8 mouse cellular contexts compared by ENCODE assay signal in the genomic region with DNA sequence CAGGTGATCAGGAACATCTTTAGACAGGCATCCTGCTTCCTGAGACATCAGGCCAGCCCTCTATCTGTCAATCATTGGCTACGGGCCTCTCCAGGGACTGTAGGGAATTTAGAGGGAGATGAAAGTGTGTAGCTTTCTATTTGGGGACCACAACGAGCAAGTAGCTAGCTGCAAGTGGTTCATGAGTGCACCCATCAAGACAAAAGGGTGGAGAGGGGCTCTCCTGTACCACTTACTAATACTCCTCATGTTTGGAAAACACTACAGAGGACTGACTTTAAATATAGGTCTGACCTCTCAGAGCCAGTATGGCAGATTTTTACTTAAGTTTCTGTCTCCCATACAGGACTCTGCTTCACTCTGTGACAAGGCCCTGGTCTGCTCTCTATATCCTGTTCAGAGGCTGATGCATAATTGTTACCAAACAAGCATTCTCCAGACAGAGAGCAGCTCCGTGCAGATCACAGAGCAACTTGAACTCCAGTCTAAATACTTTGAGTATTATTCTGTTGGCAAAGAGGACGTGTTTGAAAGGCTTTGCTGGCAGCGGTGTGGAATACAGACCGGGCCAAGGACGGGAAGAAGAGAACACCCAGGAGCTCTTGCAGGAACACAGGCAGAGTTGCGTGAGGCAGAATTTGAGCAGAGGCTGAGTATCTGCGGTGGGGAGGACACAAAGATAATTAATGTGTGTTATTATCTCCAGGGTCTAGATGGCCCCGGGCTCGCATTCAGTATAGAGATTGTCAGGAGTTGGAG. TPM values are rescaled to one million over a fixed set of nuclear protein-coding genes. Genes with fewer than 3 reads are reported as not detected.
DNase-seq lines count a peak whose midpoint lies in the region; TF ChIP-seq lines count a peak whose summit lies in the region.
"Had no signal": no experiment of that assay in that cellular context is flagged by ENCODE, and none has a peak within 500 bp of the region (broad histone marks: within the 10 kb centered on the region; RNA-seq: fewer than 3 reads in every experiment).

No protein-coding gene starts in this region.

- no peaks in the 10 kb centered on the region for H3K27me3 ChIP-seq in heart, adult 2 months (ENCODE audit: control insufficient read depth, insufficient read depth, low read length)

- no peaks in the 10 kb centered on the region for H3K79me2 ChIP-seq in heart, adult 2 months (replicated peaks; ENCODE audit: control insufficient read depth, insufficient read depth, low read length)

- peak overlapping the region; percentile 44 for H3K27ac ChIP-seq in heart, adult 2 months

- TF ChIP-seq CTCF in heart, adult 2 months (IDR thresholded peaks at IDR 0.05): no peak

- TF ChIP-seq POLR2A in heart, adult 2 months (IDR thresholded peaks at IDR 0.05; ENCODE audit: insufficient read depth, low read depth, low read length): no peak

- H3K4me1 ChIP-seq in heart, adult 2 months (ENCODE audit: control insufficient read depth, insufficient read depth, low read length): peaks cover 6% of the 10 kb centered on the region

- 37% methylated on average over 11 of the region's 11 CpGs for WGBS in heart, adult 2 months

- peaks cover 2% of the 10 kb centered on the region; the same call in 1 of the 2 replicates for H3K36me3 ChIP-seq in heart, adult 2 months (ENCODE audit: control insufficient read depth, insufficient read depth, low read length)

- H3K4me3 ChIP-seq in heart, adult 2 months: no peak overlapping the region

- no peak for TF ChIP-seq EP300 in heart, adult 2 months (IDR thresholded peaks at IDR 0.05; ENCODE audit: insufficient read depth, low read depth, low read length)

- H3K9ac ChIP-seq in heart, adult 2 months (ENCODE audit: low read depth, low read length): no peak overlapping the region

- DNase-seq in urinary bladder, postnatal 10 days (ENCODE audit: low spot score): peak; percentile 16
- no peak for DNase-seq in urinary bladder, adult 2 months (ENCODE audit: low spot score)
- DNase-seq in heart, adult 2 months: peak; percentile 62 to 78
- peak; percentile 29 for DNase-seq in kidney, postnatal 14 days
- peak; percentile 72 for DNase-seq in urinary bladder, postnatal 14 days (ENCODE audit: low spot score)
- no peak for DNase-seq in frontal cortex, postnatal 25 days (ENCODE audit: low spot score in 2 of 2)
- no peak for DNase-seq in yolk sac, embryonic 10.5 days (ENCODE audit: low spot score)

- intact Hi-C loops in heart, adult 2 months (cut with DNase I): no loop called here

RNA-seq across cellular contexts. Expression of gene Gm6993, which starts 56.2 kb away (rescaled TPM):
- not detected in 2 replicates for polyA plus RNA-seq in urinary bladder, adult 2 months (2012; rRNA removed)
- not detected for total RNA-seq in heart, adult 2 months (2021)
- polyA plus RNA-seq in heart, adult 2 months (2012; rRNA removed): not detected in 2 replicates
- polyA plus RNA-seq: neural tube, embryonic 14.5 days had no signal

Comparison
In these comparisons a context has a peak if more than half of its experiments do, and no peak if none do; other contexts are left out.
1. DNase-seq: peak in urinary bladder, postnatal 10 days (single experiment), heart, adult 2 months (2 of 2), kidney, postnatal 14 days (single experiment) and urinary bladder, postnatal 14 days (single experiment); none in urinary bladder, adult 2 months (single experiment), frontal cortex, postnatal 25 days (0 of 2) and yolk sac, embryonic 10.5 days (single experiment).